Mouse (Mus musculus) small intestine, adult 2 months (tissue): Measurements from ENCODE around the gene Rara. TPM values are rescaled to one million over a fixed set of nuclear protein-coding genes. Genes with fewer than 3 reads are reported as not detected.

Source experiments
- H3K27ac ChIP-seq: fragments of 200-500 bp; 2 replicates; pipeline ENCODE4 v1.5.1; 2012; ENCODE audit warnings: low read depth, low read length, control low read depth, inconsistent platforms; ENCODE audit not compliant: insufficient read depth
- H3K27me3 ChIP-seq: fragments of 200-500 bp; 2 replicates; pipeline ENCODE4 v1.6.1; 2012; ENCODE audit warnings: mild to moderate bottlenecking, moderate library complexity, low read length, inconsistent platforms; ENCODE audit not compliant: control insufficient read depth, insufficient read depth
- H3K36me3 ChIP-seq: fragments of 200-500 bp; 2 replicates; pipeline ENCODE4 v1.6.1; 2012; ENCODE audit warnings: mild to moderate bottlenecking, low read length, control low read depth, inconsistent platforms; ENCODE audit not compliant: control insufficient read depth, insufficient read depth
- H3K4me1 ChIP-seq: fragments of 200-500 bp; 2 replicates; pipeline ENCODE4 v1.6.1; 2012; ENCODE audit warnings: low read length, inconsistent platforms, mixed read lengths; ENCODE audit not compliant: control insufficient read depth, insufficient read depth, insufficient read length
- H3K4me3 ChIP-seq: fragments of 200-500 bp; 2 replicates; pipeline ENCODE4 v1.5.1; 2012; ENCODE audit warnings: low read depth, mild to moderate bottlenecking, control low read depth, inconsistent platforms, low read length, moderate library complexity
- CTCF ChIP-seq: fragments of 200-500 bp; IDR thresholded peaks from 2 replicates; pipeline ENCODE4 v1.5.1; 2012; ENCODE audit warnings: low read depth, mild to moderate bottlenecking, control low read depth, inconsistent platforms, low read length, moderate library complexity, mixed read lengths; ENCODE audit not compliant: insufficient replicate concordance, insufficient read length; ENCODE audit errors: extremely low read depth
- POLR2A ChIP-seq: fragments of 200-500 bp; IDR thresholded peaks from 2 replicates; pipeline ENCODE4 v1.6.1; 2012; ENCODE audit warnings: low read depth, mild to moderate bottlenecking, control low read depth, inconsistent platforms, low read length, moderate library complexity
- WGBS: fragments of 180-500 bp; shearing (Covaris S2); methylation state at CpG from one replicate; pipeline ENCODE4 v1.1.7; 2018; 5-methylcytosine and 5-hydroxymethylcytosine counted together
- polyA plus RNA-seq: library from polyadenylated mRNA; depleted of rRNA; stranded (reverse); fragments of >200 nt; gene quantifications from 2 replicates; pipeline ENCODE4 v1.2.3, GENCODE M21; 2012

Rara gene
- polyA plus RNA-seq, 1 experiment: 56.3 TPM

DNA sequence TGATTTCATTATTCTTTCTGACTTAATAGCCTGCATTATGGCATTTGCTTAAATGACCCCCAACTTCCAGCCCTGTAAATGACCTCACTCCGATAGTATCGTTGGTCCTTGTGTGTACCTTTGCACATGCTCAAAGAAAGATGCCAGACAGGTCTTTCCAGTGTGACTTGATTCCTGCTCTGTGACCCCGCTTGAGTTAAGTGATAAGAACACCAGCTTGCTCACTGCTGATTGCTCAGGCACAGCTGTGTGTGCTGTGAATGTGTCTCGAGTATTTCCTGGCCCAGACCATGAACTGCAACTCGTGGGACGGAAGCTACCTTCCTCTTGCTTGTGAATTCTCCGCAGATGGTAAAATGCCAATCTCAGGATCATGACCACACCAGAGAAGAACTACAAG is 22.6 kb upstream of the Rara start:
- H3K27me3 ChIP-seq: no peaks in the 10 kb centered on the region
- peaks cover 22% of the 10 kb centered on the region for H3K36me3 ChIP-seq
- WGBS: 24% methylated on average over 7 of the region's 7 CpGs
- no peak overlapping the region for H3K4me3 ChIP-seq
- peak overlapping the region; percentile 98 for H3K27ac ChIP-seq
- peaks cover 20% of the 10 kb centered on the region for H3K4me1 ChIP-seq
- TF ChIP-seq POLR2A: no peak
- TF ChIP-seq CTCF: no peak

DNA sequence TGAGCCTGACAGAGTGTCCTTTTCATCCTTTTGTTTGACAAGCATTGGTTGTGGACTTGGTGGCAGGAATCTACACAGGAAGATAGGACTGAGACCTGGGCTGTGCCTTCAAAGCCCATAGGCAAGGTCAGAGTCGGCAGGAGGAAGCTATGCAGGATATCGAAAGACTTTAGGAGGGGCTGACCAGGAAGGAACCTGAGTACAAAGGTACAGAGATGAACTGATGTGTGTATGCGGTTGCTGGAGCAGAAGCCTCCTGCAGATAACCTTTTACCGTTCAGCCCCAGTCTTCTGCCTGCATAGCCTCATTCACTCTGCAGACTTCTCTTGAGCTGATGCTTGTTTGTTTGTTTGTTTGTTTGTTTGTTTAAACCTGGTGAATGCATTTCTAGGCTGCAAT is 22.0 kb upstream of the Rara start:
- Histone ChIP-seq H3K4me3 (no peak overlapping the region), H3K36me3 (peaks cover 16% of the 10 kb centered on the region), H3K4me1 (peaks cover 20% of the 10 kb centered on the region), H3K27me3 (no peaks in the 10 kb centered on the region), H3K27ac (peak overlapping the region; percentile 98)
- TF ChIP-seq POLR2A: no peak
- TF ChIP-seq CTCF: no peak
- WGBS: 23% methylated on average over 4 of the region's 4 CpGs

DNA sequence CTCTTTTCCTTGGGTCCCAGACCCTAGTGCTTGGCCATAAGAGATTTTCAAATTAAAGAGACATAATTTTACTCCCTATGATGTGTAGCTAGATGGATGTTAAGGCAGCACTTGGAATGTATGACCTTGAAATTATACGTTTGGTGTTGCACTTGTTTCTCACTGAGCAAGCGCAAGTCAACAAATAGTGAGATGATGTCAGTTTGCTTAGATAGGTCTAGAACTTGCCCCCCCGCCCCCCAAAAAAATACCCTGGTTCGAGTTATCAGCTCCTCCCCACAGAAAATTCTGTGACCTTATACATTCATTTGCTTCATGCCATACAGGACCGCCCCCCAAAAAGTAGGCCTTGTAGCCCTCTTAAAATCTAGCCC is 20.6 kb upstream of the Rara start:
- Histone ChIP-seq H3K27ac (peak overlapping the region; percentile 98; the same call in 1 of the 2 replicates), H3K27me3 (no peaks in the 10 kb centered on the region), H3K36me3 (peaks cover 5% of the 10 kb centered on the region; the same call in 1 of the 2 replicates), H3K4me1 (peaks cover 20% of the 10 kb centered on the region), H3K4me3 (no peak overlapping the region)
- 46% methylated on average over 5 of the region's 5 CpGs for WGBS
- TF ChIP-seq POLR2A (no peak), CTCF (no peak)

DNA sequence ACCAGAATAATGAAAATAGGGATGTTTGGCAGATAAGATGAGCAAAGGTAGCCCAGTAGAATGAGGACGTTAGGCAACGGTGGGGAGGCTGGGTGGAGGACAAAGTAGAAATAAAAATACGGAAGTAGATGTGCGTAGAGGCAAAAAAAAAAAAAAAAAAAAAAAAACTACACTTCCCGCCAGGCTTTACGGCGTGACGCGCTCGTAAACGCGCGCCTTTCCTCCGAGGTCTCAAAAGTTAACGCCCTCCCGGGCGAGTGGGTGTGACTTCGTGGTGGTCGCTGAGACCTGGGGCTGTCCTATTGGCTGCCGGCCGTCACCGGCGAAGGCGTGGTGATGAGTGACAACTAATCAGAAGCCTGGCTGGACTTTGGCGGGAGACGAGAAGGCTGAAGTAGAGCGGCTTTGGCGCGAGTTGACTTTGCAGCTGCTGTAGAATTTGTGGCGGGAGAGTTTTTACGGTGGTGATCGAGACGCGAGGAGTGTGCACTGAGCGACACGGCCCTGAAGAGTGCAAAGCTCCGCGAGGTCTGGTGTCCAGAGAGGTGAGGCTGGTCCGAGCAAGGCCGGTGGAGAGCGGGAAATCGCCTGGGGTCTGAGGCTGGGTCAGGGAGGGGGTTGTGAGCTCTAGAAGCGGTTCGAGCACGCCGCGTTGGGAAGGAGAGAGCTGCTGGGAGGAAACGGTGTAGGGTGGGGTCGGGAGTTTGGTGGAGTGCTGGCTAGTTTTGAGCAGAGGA is 20.0 kb upstream of the Rara start, which contains the start of gene Cdc6:
TSS of gene Cdc6 (plus strand) at position 365 of the 737 bp plus-strand sequence.
- Histone ChIP-seq H3K36me3 (peaks cover 4% of the 10 kb centered on the region; the same call in 1 of the 2 replicates), H3K4me3 (peak within 1 kb of the TSS; percentile 63), H3K4me1 (peaks cover 20% of the 10 kb centered on the region), H3K27ac (peak within 1 kb of the TSS; percentile 98; the same call in 1 of the 2 replicates), H3K27me3 (no peaks in the 10 kb centered on the region)
- TF ChIP-seq CTCF (no peak), POLR2A (no peak)
- WGBS: under 1% methylated on average over 49 of the region's 49 CpGs

DNA sequence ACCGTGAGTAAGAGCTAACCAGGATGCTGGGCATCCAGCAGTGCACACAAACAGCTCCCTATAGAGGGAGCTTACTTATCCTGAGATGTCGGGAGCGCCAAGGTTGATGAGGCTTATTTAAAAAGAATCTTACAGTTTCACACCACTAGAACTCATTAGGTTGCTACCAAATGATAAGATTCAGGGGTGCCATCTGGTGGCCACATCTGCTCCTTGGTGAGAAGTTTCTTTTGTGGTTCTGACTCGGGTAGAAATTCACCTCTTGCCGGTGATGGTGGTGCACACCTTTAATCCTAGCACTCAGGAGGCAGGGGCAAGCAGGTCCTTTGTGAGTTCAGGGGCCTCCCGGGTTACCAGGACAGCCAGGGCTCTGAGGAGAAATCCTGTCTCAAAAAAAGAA is 18.0 kb upstream of the Rara start:
- TF ChIP-seq CTCF: peak; percentile 38; the same call in 1 of the 2 replicates
- no peak for TF ChIP-seq POLR2A
- 15% methylated on average over 6 of the region's 6 CpGs for WGBS
- no peaks in the 10 kb centered on the region for H3K27me3 ChIP-seq
- no peak overlapping the region for H3K27ac ChIP-seq
- no peak overlapping the region for H3K4me3 ChIP-seq
- H3K36me3 ChIP-seq: peaks cover 6% of the 10 kb centered on the region; the same call in 1 of the 2 replicates
- peaks cover 16% of the 10 kb centered on the region for H3K4me1 ChIP-seq

DNA sequence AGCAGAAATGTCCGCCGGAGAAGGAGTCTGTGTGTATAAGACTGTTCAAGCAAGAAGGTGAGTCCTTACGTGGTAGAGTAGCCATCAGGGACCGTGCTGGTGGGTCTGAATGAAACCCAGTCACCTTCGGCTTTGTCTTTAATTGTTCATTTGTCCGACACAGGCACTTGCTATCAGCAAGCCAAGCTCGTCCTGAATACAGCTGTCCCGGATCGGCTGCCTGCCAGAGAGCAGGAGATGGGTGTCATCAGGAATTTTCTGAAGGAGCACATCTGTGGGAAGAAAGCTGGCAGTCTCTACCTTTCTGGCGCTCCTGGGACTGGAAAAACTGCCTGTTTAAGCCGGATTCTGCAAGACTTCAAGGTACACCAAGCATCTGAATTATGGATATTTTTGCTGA is 17.2 kb upstream of the Rara start:
- TF ChIP-seq POLR2A: no peak
- TF ChIP-seq CTCF: no peak
- Histone ChIP-seq H3K36me3 (peaks cover 6% of the 10 kb centered on the region; the same call in 1 of the 2 replicates), H3K4me3 (no peak overlapping the region), H3K4me1 (peaks cover 16% of the 10 kb centered on the region), H3K27me3 (no peaks in the 10 kb centered on the region), H3K27ac (no peak overlapping the region)
- 95% methylated on average over 11 of the region's 11 CpGs for whole genome bisulfite sequencing

DNA sequence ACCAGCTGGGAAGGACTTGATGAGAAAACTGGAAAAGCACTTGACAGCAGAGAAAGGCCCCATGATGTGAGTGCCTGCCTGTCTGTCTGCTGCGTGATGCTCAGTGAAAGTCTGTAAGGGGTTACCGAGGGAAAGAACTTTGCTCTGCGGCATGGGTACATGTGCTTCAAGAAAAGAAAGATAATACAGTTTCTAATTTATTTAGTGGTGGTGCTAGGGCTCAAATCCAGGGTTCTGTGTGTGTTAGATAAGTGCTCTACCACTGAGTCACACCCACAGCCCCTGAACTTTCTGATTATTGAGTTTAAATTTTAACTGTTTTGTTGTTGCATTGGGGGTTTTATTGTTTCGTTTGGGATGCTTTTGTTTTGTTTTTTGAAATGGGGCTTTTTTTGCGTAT is 16.1 kb upstream of the Rara start:
- Histone ChIP-seq H3K27me3 (no peaks in the 10 kb centered on the region), H3K4me3 (no peak overlapping the region), H3K4me1 (peaks cover 10% of the 10 kb centered on the region), H3K36me3 (peaks cover 9% of the 10 kb centered on the region; the same call in 1 of the 2 replicates), H3K27ac (no peak overlapping the region)
- WGBS: 79% methylated on average over 5 of the region's 5 CpGs
- no peak for TF ChIP-seq POLR2A
- no peak for TF ChIP-seq CTCF
